ENCODE assay signal across 10 mouse cellular contexts in genomic region chr6:60827290-60827689, GRCm38 (mm10). TPM values are rescaled to one million over a fixed set of nuclear protein-coding genes. Genes with fewer than 3 reads are reported as not detected.
DNase-seq lines count a peak whose midpoint lies in the region; ATAC-seq and TF ChIP-seq lines count a peak whose summit lies in the region.
"Had no signal": no experiment of that assay in that cellular context is flagged by ENCODE, and none has a peak within 500 bp of the region (broad histone marks: within the 10 kb centered on the region; RNA-seq: fewer than 3 reads in every experiment).

No protein-coding gene starts in this region.

- H3K9ac ChIP-seq in forebrain, embryonic 15.5 days (replicated peaks): no peak overlapping the region
- peak overlapping the region; percentile 95 for H3K9ac ChIP-seq in liver, embryonic 13.5 days

- H3K27ac ChIP-seq in forebrain, embryonic 15.5 days (replicated peaks): no peak overlapping the region
- H3K27ac ChIP-seq in forebrain, embryonic 10.5 days: no peak overlapping the region
- peak overlapping the region; percentile 99 for H3K27ac ChIP-seq in liver, embryonic 13.5 days
- no peak overlapping the region for H3K27ac ChIP-seq in cerebellum, adult 2 months (ENCODE audit: insufficient read depth, low read length)
- H3K27ac ChIP-seq: macrophage had no signal

- WGBS in forebrain, embryonic 15.5 days: 55% methylated on average over 1 of the region's 1 CpGs
- 56% methylated on average over 1 of the region's 1 CpGs for WGBS in forebrain, embryonic 10.5 days
- WGBS in liver, embryonic 13.5 days (ENCODE audit: insufficient replicate concordance): 15% methylated on average over 1 of the region's 1 CpGs
- 52% methylated on average over 1 of the region's 1 CpGs for WGBS in cerebellum, adult 2 months

- H3K4me3 ChIP-seq in forebrain, embryonic 15.5 days: no peak overlapping the region
- H3K4me3 ChIP-seq in forebrain, embryonic 10.5 days: no peak overlapping the region
- H3K4me3 ChIP-seq in liver, embryonic 13.5 days (replicated peaks): peak overlapping the region; percentile 84
- H3K4me3 ChIP-seq in cerebellum, adult 2 months (replicated peaks; ENCODE audit: insufficient read depth, low read depth, low read length): no peak overlapping the region

- DNase-seq in forebrain, embryonic 10.5 days (ENCODE audit: extremely low spot score, low spot score): no peak
- peak; percentile 19 to 63 for DNase-seq in spleen, postnatal 4 days (ENCODE audit: low spot score in 2 of 2)
- DNase-seq in spleen, postnatal 36 days (ENCODE audit: low spot score in 2 of 2): no peak
- DNase-seq in liver, embryonic 13.5 days: peak; percentile 43
- DNase-seq in cerebellum, adult 2 months: no peak
- no peak for DNase-seq in urinary bladder, adult 18-20 months (ENCODE audit: low spot score in 2 of 2)
- no peak for DNase-seq in cerebellum, adult 9-10 months
- DNase-seq: adrenal gland, postnatal 25 days had no signal

- H3K36me3 ChIP-seq in forebrain, embryonic 15.5 days: no peaks in the 10 kb centered on the region
- no peaks in the 10 kb centered on the region for H3K36me3 ChIP-seq in forebrain, embryonic 10.5 days (replicated peaks)
- peaks cover 30% of the 10 kb centered on the region for H3K36me3 ChIP-seq in liver, embryonic 13.5 days

- no peak for ATAC-seq in forebrain, embryonic 15.5 days (replicated peaks)
- peak; percentile 39 for ATAC-seq in liver, embryonic 13.5 days (ENCODE audit: low read depth)

- peaks cover 24% of the 10 kb centered on the region for H3K4me1 ChIP-seq in forebrain, embryonic 15.5 days
- H3K4me1 ChIP-seq in forebrain, embryonic 10.5 days: peaks cover 23% of the 10 kb centered on the region
- peaks cover 55% of the 10 kb centered on the region for H3K4me1 ChIP-seq in liver, embryonic 13.5 days (replicated peaks)
- no peaks in the 10 kb centered on the region for H3K4me1 ChIP-seq in cerebellum, adult 2 months (ENCODE audit: control insufficient read depth, insufficient read depth, low read length)

- no peak for TF ChIP-seq CTCF in cerebellum, adult 2 months (IDR thresholded peaks at IDR 0.05; ENCODE audit: borderline replicate concordance, insufficient read depth, low read depth, low read length)

- 0 out of 2 replicates have a peak overlapping the region, but pooled peaks have one; percentile 85 for H3K4me2 ChIP-seq in forebrain, embryonic 15.5 days (replicated peaks)
- H3K4me2 ChIP-seq in liver, embryonic 13.5 days: peak overlapping the region; percentile 90

- no peaks in the 10 kb centered on the region for H3K27me3 ChIP-seq in forebrain, embryonic 15.5 days
- peaks cover 12% of the 10 kb centered on the region for H3K27me3 ChIP-seq in forebrain, embryonic 10.5 days (ENCODE audit: poor library complexity, severe bottlenecking)
- H3K27me3 ChIP-seq in liver, embryonic 13.5 days: peaks cover 3% of the 10 kb centered on the region; the same call in 1 of the 2 replicates
- no peaks in the 10 kb centered on the region for H3K27me3 ChIP-seq in cerebellum, adult 2 months (ENCODE audit: control insufficient read depth, insufficient read depth, low read length)

- no peak for TF ChIP-seq POLR2A in cerebellum, adult 2 months (IDR thresholded peaks at IDR 0.05; ENCODE audit: borderline replicate concordance, insufficient read depth, low read length)

- no peaks in the 10 kb centered on the region for H3K9me3 ChIP-seq in forebrain, embryonic 15.5 days
- no peaks in the 10 kb centered on the region for H3K9me3 ChIP-seq in forebrain, embryonic 10.5 days
- H3K9me3 ChIP-seq in liver, embryonic 13.5 days (replicated peaks): no peaks in the 10 kb centered on the region

RNA-seq across cellular contexts. Expression of gene Snca, which starts 2.4 kb away (rescaled TPM):
- 115 and 117 TPM in 2 replicates for polyA plus RNA-seq in forebrain, embryonic 15.5 days (2015; fragmentation: Nextera tagmentation; extraction: Ambion mirVana)
- polyA plus RNA-seq in forebrain, embryonic 10.5 days (2016; fragmentation: Nextera tagmentation; extraction: Ambion mirVana): 13.5 and 19.5 TPM in 2 replicates
- polyA plus RNA-seq in liver, embryonic 13.5 days (2015; fragmentation: Nextera tagmentation; extraction: Ambion mirVana): 425 and 465 TPM in 2 replicates
- 84.4 and 90.8 TPM in 2 replicates for polyA plus RNA-seq in cerebellum, adult 2 months (2012; rRNA removed)

Comparison
In these comparisons a context has a peak if more than half of its experiments do, and no peak if none do; other contexts are left out.
1. DNase-seq: peak in spleen, postnatal 4 days (2 of 2) and liver, embryonic 13.5 days (single experiment); none in forebrain, embryonic 10.5 days (single experiment), spleen, postnatal 36 days (0 of 2), cerebellum, adult 2 months (0 of 2), urinary bladder, adult 18-20 months (0 of 2) and cerebellum, adult 9-10 months (single experiment).